Mouse (Mus musculus): ENCODE data around the gene Rgs14. TPM values are rescaled to one million over a fixed set of nuclear protein-coding genes. Genes with fewer than 3 reads are reported as not detected.
A peak's percentile ranks its signal among the peaks of the same experiment; 100 is the strongest.

Gene Rgs14
- total RNA-seq, 2 experiments from 2014 or later, result 0.47 to 1.0 TPM

DNA sequence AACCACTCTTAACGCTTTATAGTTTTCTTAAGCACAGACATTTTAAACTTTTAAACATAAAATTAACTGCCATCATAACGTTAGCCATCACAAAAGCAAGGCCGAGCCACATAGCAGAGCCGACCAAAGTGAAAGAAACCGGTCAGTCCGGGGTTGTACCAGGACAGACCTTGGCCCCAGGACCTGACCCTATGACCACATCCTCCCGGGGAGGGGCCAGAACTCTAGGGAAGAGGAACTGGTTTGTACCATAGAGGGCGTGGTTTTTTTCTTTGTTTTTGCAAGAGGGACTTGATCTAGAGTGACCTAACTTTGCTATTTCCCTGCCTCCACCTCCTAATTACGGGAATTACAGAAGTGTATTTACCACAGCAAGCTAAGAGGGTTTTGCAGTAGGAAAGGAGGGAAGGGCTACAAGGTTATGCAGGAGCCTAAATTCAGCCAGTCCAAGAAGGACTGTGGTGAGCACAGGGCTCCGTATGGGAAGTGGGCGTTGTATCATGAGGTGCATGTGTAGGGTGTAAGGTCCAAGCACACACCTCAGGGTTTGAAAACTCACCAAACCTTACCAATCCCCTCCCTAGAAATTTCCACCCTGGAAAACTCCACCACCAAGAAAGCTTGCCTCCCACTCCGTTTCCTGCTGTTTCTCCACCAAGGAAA lies 59.8 kb downstream of the Rgs14 start:
- peak; percentile 60 to 70 for DNase-seq
- intact Hi-C loops (cut with DNase I), result no loop called here

DNA sequence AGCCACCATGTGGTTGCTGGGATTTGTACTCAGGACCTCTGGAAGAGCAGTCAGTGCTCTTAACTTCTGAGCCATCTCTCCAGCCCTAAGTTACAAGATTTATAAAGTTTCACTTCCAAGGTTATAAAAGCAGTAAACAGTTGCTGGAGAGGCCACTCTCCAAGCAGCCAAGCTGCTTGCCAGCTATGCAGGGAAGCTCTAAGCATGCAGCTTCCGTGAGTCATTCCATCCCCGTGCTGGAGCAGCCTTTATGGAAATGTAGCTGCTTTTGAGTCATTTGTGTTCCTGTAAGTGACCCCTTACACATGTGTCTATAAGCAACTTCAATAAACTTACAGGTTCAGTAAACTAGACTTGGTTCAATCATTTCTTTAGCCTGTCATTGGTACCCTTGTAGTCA lies 61.0 kb downstream of the Rgs14 start:
- intact Hi-C loops (cut with DNase I), result no loop called here

DNA sequence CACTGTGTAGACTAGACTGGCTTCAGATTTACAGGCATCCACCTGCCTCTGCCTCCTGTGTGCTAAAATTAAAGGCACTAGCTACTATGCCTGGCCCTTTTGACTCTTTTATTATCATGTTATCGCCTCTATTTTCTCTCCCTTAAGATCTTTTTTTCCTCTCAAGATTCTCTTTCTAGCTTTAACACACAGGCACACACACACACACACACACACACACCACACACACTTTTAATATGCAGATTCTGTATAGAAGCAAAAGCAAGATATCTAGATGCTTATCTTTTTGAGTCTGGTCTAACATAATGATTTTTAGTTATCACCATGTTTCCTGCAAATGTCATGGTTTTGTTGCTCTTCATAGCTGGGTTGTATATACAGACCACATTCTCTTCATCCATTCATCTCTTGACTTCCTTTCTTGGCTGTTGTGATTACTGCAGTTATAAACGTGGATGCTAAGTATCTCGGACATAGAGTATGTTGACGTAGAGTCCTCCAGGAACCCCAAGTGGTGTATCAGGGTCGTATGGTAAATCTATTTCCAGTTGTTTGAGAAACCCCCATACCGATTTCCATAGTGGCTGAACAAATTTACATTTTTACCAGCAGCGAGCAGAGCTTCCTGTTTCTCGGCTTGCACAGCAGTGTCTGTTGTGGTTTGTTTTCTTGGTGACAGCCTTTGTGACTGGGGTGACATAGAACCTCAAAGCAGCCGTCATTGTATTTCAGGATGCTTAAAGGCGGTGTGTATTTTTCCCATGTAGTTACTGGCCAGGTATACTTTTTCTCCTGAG lies 62.6 kb downstream of the Rgs14 start:
- intact Hi-C loops (cut with DNase I), result no loop called here
- DNase-seq, result no peak

More for the DNA sequence above, 61.0 kb downstream of the Rgs14 start:
- no peak for DNase-seq

Other genes starting within 250 kb of the Rgs14 start
- not detected for gene Gm17617, start 236.2 kb upstream of the Rgs14 start, total RNA-seq (2021)
- gene Fgfr4, start 217.1 kb upstream of the Rgs14 start, total RNA-seq (2021), result under 1 TPM; 0.36 to 0.73 TPM
- gene Nsd1, start 159.9 kb upstream of the Rgs14 start, total RNA-seq (2021), result 10 to 100 TPM; 57.8 to 62.0 TPM
- 10 to 100 TPM; 46.7 to 52.5 TPM for gene Prelid1, start 49.2 kb upstream of the Rgs14 start, total RNA-seq (2021)
- gene Rab24, start 47.8 kb upstream of the Rgs14 start, total RNA-seq (2021), result 10 to 100 TPM; 39.2 to 40.5 TPM
- under 1 TPM; 0.33 to 0.53 TPM for gene Mxd3, start 39.9 kb upstream of the Rgs14 start, total RNA-seq (2021)
- gene Lman2, start 6.9 kb upstream of the Rgs14 start, total RNA-seq (2021), result 10 to 100 TPM; 47.7 to 48.1 TPM
- gene Slc34a1, start 28.5 kb downstream of the Rgs14 start, total RNA-seq (2021), result not detected
- not detected for gene Pfn3, start 45.5 kb downstream of the Rgs14 start, total RNA-seq (2021)
- gene F12, start 57.1 kb downstream of the Rgs14 start, total RNA-seq (2021), result not detected
- 10 to 100 TPM; 17.6 to 18.1 TPM for gene Grk6, start 75.3 kb downstream of the Rgs14 start, total RNA-seq (2021)
- under 1 TPM; 0.58 to 0.70 TPM for gene Prr7, start 94.5 kb downstream of the Rgs14 start, total RNA-seq (2021)
- 1 to 10 TPM; 9.4 to 9.6 TPM for gene Dbn1, start 118.4 kb downstream of the Rgs14 start, total RNA-seq (2021)
- 10 to 100 TPM; 49.3 to 49.9 TPM for gene Pdlim7, start 143.9 kb downstream of the Rgs14 start, total RNA-seq (2021)
- gene Dok3, start 159.6 kb downstream of the Rgs14 start, total RNA-seq (2021), result 1 to 10 TPM; 2.2 to 2.7 TPM
- 10 to 100 TPM; 14.4 to 14.7 TPM for gene Ddx41, start 166.9 kb downstream of the Rgs14 start, total RNA-seq (2021)
- gene Fam193b, start 201.4 kb downstream of the Rgs14 start, total RNA-seq (2021), result 10 to 100 TPM; 13.7 to 18.1 TPM
- 10 to 100 TPM; 85.3 to 86.2 TPM for gene Tmed9, start 204.0 kb downstream of the Rgs14 start, total RNA-seq (2021)
- gene B4galt7, start 230.2 kb downstream of the Rgs14 start, total RNA-seq (2021), result 1 to 10 TPM; 9.0 to 9.7 TPM